Comparison of ENCODE assay signal across 12 mouse cellular contexts in genomic region chr5:148387820-148388219, GRCm38 (mm10). TPM values are rescaled to one million over a fixed set of nuclear protein-coding genes. Genes with fewer than 3 reads are reported as not detected.
DNase-seq lines count a peak whose midpoint lies in the region; ATAC-seq and TF ChIP-seq lines count a peak whose summit lies in the region.
"Had no signal": no experiment of that assay in that cellular context is flagged by ENCODE, and none has a peak within 500 bp of the region (broad histone marks: within the 10 kb centered on the region; RNA-seq: fewer than 3 reads in every experiment).

No protein-coding gene starts in this region.

- intact Hi-C loops in gastrocnemius, postnatal 36 days (cut with DNase I), result no loop called here

- TF ChIP-seq CTCF in CH12.LX (conservative IDR thresholded peaks at IDR 0.05 in 1 of 2, IDR thresholded peaks at IDR 0.05 in 1 of 2; ENCODE audit: low read depth in 2 of 2, low read length in 2 of 2), result peak in 1 of 2 experiments; percentile 51; a peak in 2 of 4 replicates

- no peak for ATAC-seq in liver, embryonic 12.5 days
- 0 out of 2 replicates have a peak, but pooled peaks have one; percentile 21 for ATAC-seq in megakaryocyte progenitor cell, adult 5-6 weeks (replicated peaks; ENCODE audit: poor library complexity)

- no peak overlapping the region for H3K27ac ChIP-seq in liver, embryonic 12.5 days
- H3K27ac ChIP-seq in CH12.LX (ENCODE audit: insufficient read depth, low read depth), result peak overlapping the region; percentile 96
- H3K27ac ChIP-seq: embryonic facial prominence, embryonic 12.5 days; kidney, embryonic 15.5 days; neural tube, embryonic 12.5 days had no signal

- TF ChIP-seq RAD21 in CH12.LX (IDR thresholded peaks at IDR 0.05; ENCODE audit: low read depth, low read length), result no peak; the same call in 1 of the 2 replicates

- 0 out of 2 replicates have a peak, but pooled peaks cover 5% of the 10 kb centered on the region for H3K9me3 ChIP-seq in liver, embryonic 12.5 days (replicated peaks)
- peaks cover 3% of the 10 kb centered on the region for H3K9me3 ChIP-seq in CH12.LX (replicated peaks; ENCODE audit: low read length)
- H3K9me3 ChIP-seq: embryonic facial prominence, embryonic 12.5 days; kidney, embryonic 15.5 days; neural tube, embryonic 12.5 days had no signal

- WGBS in liver, embryonic 12.5 days (ENCODE audit: insufficient replicate concordance), result 88% methylated on average over 2 of the region's 2 CpGs

- DNase-seq in liver (peak; percentile 22), CH12.LX (ENCODE audit: extremely low read depth) (no peak), R1 (ENCODE audit: low read depth, low spot score) (peak; percentile 60)
- DNase-seq in gastrocnemius, postnatal 36 days, result no peak
- DNase-seq in c-Kit-positive CD71-positive TER-119-positive erythroid progenitor cells, embryonic 14.5 days (ENCODE audit: low spot score), result no peak
- DNase-seq in cerebellum, adult 18-20 months, result no peak
- DNase-seq: right cerebral cortex, postnatal 14 days had no signal

- H3K27me3 ChIP-seq in liver, embryonic 12.5 days (replicated peaks), result no peaks in the 10 kb centered on the region
- H3K27me3 ChIP-seq in CH12.LX (replicated peaks), result no peaks in the 10 kb centered on the region
- H3K27me3 ChIP-seq: embryonic facial prominence, embryonic 12.5 days; kidney, embryonic 15.5 days; neural tube, embryonic 12.5 days had no signal

- TF ChIP-seq POLR2A in CH12.LX (IDR thresholded peaks at IDR 0.05; ENCODE audit: low read depth, low read length), result no peak

- H3K79me2 ChIP-seq in CH12.LX (replicated peaks; ENCODE audit: control insufficient read depth, extremely low read depth, insufficient read depth, poor library complexity, severe bottlenecking), result peaks cover 90% of the 10 kb centered on the region

- H3K36me3 ChIP-seq in liver, embryonic 12.5 days, result peaks cover 82% of the 10 kb centered on the region
- H3K36me3 ChIP-seq in CH12.LX (replicated peaks in 1 of 2; ENCODE audit: control insufficient read depth in 1 of 2, insufficient read depth in 1 of 2, low read length in 1 of 2), result peaks cover 42 to 84% of the 10 kb centered on the region in 2 experiments
- H3K36me3 ChIP-seq: embryonic facial prominence, embryonic 12.5 days; neural tube, embryonic 12.5 days had no signal

- dilution Hi-C loops in CH12.LX (cut with MboI; ENCODE audit: extremely low pct_ligation_motif_present, extremely low pct_unique_long_range_greater_than_20kb, low sequenced_read_pairs), result no loop called here

- in situ Hi-C loops in CH12.LX (cut with MboI; ENCODE audit: low pct_ligation_motif_present, low pct_unique_long_range_greater_than_20kb, low sequenced_read_pairs), result no loop called here

- no peak overlapping the region for H3K4me2 ChIP-seq in liver, embryonic 12.5 days
- peak overlapping the region; percentile 85; the same call in 1 of the 2 replicates for H3K4me2 ChIP-seq in CH12.LX (ENCODE audit: insufficient read depth, low read depth, poor library complexity, severe bottlenecking)
- H3K4me2 ChIP-seq: embryonic facial prominence, embryonic 12.5 days; kidney, embryonic 15.5 days; neural tube, embryonic 12.5 days had no signal

- TF ChIP-seq EP300 in CH12.LX (IDR thresholded peaks at IDR 0.05; ENCODE audit: low read length), result no peak

- H3K4me3 ChIP-seq in liver, embryonic 12.5 days, result no peak overlapping the region
- peak overlapping the region in 2 of 3 experiments; percentile 16 to 27 for H3K4me3 ChIP-seq in CH12.LX (replicated peaks in 1 of 3; ENCODE audit: low read depth in 2 of 3, low read length in 2 of 3, poor library complexity in 1 of 3)
- H3K4me3 ChIP-seq: embryonic facial prominence, embryonic 12.5 days; kidney, embryonic 15.5 days; neural tube, embryonic 12.5 days had no signal

- H3K9ac ChIP-seq in liver, embryonic 12.5 days, result no peak overlapping the region
- peak overlapping the region; percentile 39 for H3K9ac ChIP-seq in CH12.LX (ENCODE audit: insufficient read depth, low read depth)
- H3K9ac ChIP-seq: embryonic facial prominence, embryonic 12.5 days; kidney, embryonic 15.5 days; neural tube, embryonic 12.5 days had no signal

- H3K4me1 ChIP-seq in liver, embryonic 12.5 days, result peaks cover 30% of the 10 kb centered on the region
- peaks cover 9 to 68% of the 10 kb centered on the region in 2 experiments for H3K4me1 ChIP-seq in CH12.LX (ENCODE audit: control insufficient read depth in 1 of 2, insufficient read depth in 2 of 2)
- H3K4me1 ChIP-seq: neural tube, embryonic 12.5 days had no signal

TF ChIP-seq in CH12.LX, 34 proteins besides CTCF, POLR2A, EP300 and RAD21:
- TF ChIP-seq MYC (IDR thresholded peaks at IDR 0.05; ENCODE audit: low read depth, low read length), result no peak
- TF ChIP-seq MAFK (IDR thresholded peaks at IDR 0.05; ENCODE audit: insufficient replicate concordance, low read length), result no peak
- TF ChIP-seq HCFC1 (IDR thresholded peaks at IDR 0.05; ENCODE audit: low read depth, low read length), result no peak
- no peak for TF ChIP-seq IRF4 (IDR thresholded peaks at IDR 0.05; ENCODE audit: low read depth, low read length)
- no peak for TF ChIP-seq JUND (conservative IDR thresholded peaks at IDR 0.05; ENCODE audit: low read depth, low read length)
- no peak for TF ChIP-seq ZNF384 (IDR thresholded peaks at IDR 0.05; ENCODE audit: low read depth, low read length)
- TF ChIP-seq USF1 (IDR thresholded peaks at IDR 0.05; ENCODE audit: low read depth, low read length), result no peak
- no peak for TF ChIP-seq ETS1 (conservative IDR thresholded peaks at IDR 0.05; ENCODE audit: low read depth, low read length)
- TF ChIP-seq PAX5 (IDR thresholded peaks at IDR 0.05; ENCODE audit: low read length), result no peak
- no peak for TF ChIP-seq MAX (IDR thresholded peaks at IDR 0.05; ENCODE audit: low read length)
- no peak for TF ChIP-seq ZKSCAN1 (IDR thresholded peaks at IDR 0.05; ENCODE audit: borderline replicate concordance, low read depth, low read length)
- TF ChIP-seq E2F4 (IDR thresholded peaks at IDR 0.05; ENCODE audit: insufficient replicate concordance, low read depth, low read length), result no peak
- TF ChIP-seq SIN3A (IDR thresholded peaks at IDR 0.05; ENCODE audit: low read length), result no peak
- no peak for TF ChIP-seq NELFE (IDR thresholded peaks at IDR 0.05; ENCODE audit: low read depth, low read length)
- TF ChIP-seq MXI1 (IDR thresholded peaks at IDR 0.05; ENCODE audit: low read depth, low read length), result no peak
- no peak for TF ChIP-seq ZMIZ1 (IDR thresholded peaks at IDR 0.05; ENCODE audit: low read depth, low read length)

RNA-seq across cellular contexts. Expression of gene Slc7a1, which starts 11.9 kb away (rescaled TPM):
- polyA plus RNA-seq in liver, embryonic 12.5 days (2016; fragmentation: Nextera tagmentation; extraction: Ambion mirVana), result 28.8 and 30.2 TPM in 2 replicates
- 53.9 and 69.5 TPM in 2 replicates for total RNA-seq in CH12.LX (2012; rRNA removed)
- 12.2 and 20.5 TPM in 2 replicates for total RNA-seq in CH12.LX (2014; rRNA removed)
- polyA plus RNA-seq in CH12.LX (2012; ENCODE audit: insufficient read length, low read depth), result 64.1 and 78.3 TPM in 2 replicates
- 36.0 and 37.7 TPM in 2 replicates for total RNA-seq in megakaryocyte progenitor cell, adult 5-6 weeks (2015)
- 14.9 and 15.3 TPM in 2 replicates for total RNA-seq in megakaryocyte progenitor cell, adult 5-6 weeks (2017)
- 1 to 10 TPM; 1.9 to 2.8 TPM for total RNA-seq in gastrocnemius, postnatal 36 days (2021)

Comparison
In these comparisons a context has a peak if more than half of its experiments do, and no peak if none do; other contexts are left out.
1. DNase-seq: peak in liver (single experiment) and R1 (single experiment); none in CH12.LX (single experiment), gastrocnemius, postnatal 36 days (0 of 2), c-Kit-positive CD71-positive TER-119-positive erythroid progenitor cells, embryonic 14.5 days (single experiment) and cerebellum, adult 18-20 months (0 of 2).